Mouse (Mus musculus) central nervous system, embryonic 11.5 days (tissue): ENCODE data around the gene Olig2. TPM values are rescaled to one million over a fixed set of nuclear protein-coding genes. Genes with fewer than 3 reads are reported as not detected.

ENCODE experiments used
- polyA plus RNA-seq: library from polyadenylated mRNA; depleted of rRNA; stranded (reverse); fragments of >200 nt; gene quantifications from 2 replicates; pipeline ENCODE4 v1.2.3, GENCODE M21; 2012; rRNA removed

The Olig2 gene
- 7.4 and 10.8 TPM in 2 replicates for polyA plus RNA-seq

DNA sequence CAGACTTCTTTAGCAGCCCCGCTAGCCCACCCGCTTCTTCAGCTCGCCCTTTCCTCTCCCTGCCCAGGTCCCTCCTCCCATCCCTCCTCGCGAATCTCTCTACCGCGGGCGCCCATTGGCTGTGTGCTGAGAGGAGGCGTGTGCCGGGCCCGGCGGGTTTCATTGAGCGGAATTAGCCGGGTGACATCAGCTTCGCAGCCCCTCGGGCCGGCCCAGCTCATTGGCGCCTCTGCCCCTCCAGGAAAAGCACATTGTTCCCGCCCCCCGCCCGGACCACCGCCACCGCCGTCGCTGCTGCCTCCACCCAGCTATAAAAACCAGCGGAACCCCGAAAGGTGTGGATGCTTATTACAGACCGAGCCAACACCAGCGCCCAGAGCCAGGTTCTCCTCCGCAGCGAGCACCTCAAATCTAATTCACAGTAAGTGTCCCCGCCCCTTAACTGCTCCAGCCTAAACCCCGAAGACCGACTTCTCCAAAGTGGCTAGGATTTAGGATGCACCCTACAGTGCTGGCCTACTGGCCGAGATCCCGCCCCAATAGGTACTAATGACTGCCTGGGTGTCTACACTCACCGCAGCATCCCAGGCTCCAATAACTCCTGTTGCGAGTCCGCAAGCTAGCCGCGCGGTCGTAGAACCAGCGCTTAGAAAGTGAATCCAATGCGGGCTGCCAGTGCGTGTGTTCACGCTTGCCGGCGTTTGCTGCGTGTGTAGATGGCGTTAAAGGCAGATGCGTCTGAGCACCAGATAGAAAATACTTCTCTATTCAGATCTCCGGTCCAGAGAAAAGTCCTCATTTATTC is at the start of gene Olig2:
Gene Olig2, plus strand, starts transcription at position 225 of the 805 bp plus-strand sequence.

DNA sequence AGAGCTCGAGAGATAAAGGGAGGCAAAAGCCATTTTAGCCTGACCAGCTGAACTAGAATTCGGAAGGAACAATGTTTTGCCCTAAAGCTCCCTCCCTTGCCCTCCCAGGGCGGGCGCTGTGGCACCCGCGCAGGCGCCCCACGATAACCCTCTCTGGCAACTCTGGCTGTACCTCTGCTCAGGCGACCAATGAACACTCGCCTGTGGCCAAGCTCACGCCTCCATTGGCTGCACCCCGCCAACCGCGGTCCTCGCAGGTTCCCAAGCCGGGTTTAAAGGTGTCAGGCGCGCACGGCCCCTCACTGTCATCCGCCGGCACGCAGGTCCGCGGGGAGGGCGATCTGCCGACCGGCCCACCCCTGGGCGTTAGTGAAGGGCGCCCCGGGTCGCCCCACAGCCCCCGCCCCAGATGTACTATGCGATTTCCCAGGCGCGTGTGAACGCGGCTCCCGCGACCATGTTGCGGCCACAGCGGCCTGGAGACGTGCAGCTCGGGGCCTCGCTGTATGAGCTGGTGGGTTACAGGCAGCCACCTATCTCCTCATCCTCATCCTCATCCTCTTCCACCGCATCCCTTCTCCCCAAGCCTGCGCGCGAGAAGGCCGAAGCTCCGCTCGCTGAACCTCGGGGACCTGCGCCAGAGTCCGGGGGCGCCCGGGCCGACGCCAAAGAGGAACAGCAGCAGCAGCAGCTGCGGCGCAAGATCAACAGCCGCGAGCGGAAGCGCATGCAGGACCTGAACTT is 44.4 kb downstream of the Olig2 start, which contains the start of gene Olig1:
Gene Olig1, plus strand, starts transcription at position 305 of the 744 bp plus-strand sequence.

Other genes with a start within 250 kb of the Olig2 start
- 19.1 and 26.5 TPM in 2 replicates for gene Synj1, start 214.1 kb upstream of the Olig2 start, polyA plus RNA-seq
- 149 and 168 TPM in 2 replicates for gene Paxbp1, start 180.9 kb upstream of the Olig2 start, polyA plus RNA-seq
- gene 4932438H23Rik, start 130.3 kb upstream of the Olig2 start, polyA plus RNA-seq, result 0.10 and 0.20 TPM in 2 replicates
- gene Olig1, start 44.3 kb downstream of the Olig2 start, polyA plus RNA-seq, result 1.3 and 3.3 TPM in 2 replicates
- gene Ifnar2, start 147.3 kb downstream of the Olig2 start, polyA plus RNA-seq, result 22.5 and 24.8 TPM in 2 replicates
- not detected in 2 replicates for gene Gm21970, start 166.3 kb downstream of the Olig2 start, polyA plus RNA-seq
- 5.8 and 6.3 TPM in 2 replicates for gene Il10rb, start 180.7 kb downstream of the Olig2 start, polyA plus RNA-seq